Mouse (Mus musculus) testis, adult 2 months (tissue): ENCODE measurements around the gene Fam228b.
"Not testable (repeated sequence)": the region's sequence is repeated elsewhere in the genome, so short reads cannot be mapped to it uniquely, and the experiment has no call there.

ENCODE experiments used
- CTCF ChIP-seq: fragments of 200-500 bp; IDR thresholded peaks from 2 replicates; pipeline ENCODE4 v1.5.1; 2012; ENCODE audit warnings: low read depth, mild to moderate bottlenecking, inconsistent platforms, low read length, moderate library complexity; ENCODE audit not compliant: control insufficient read depth, insufficient read depth, insufficient replicate concordance
- POLR2A ChIP-seq: fragments of 200-500 bp; IDR thresholded peaks from 2 replicates; pipeline ENCODE4 v1.6.1; 2012; ENCODE audit warnings: low read depth, mild to moderate bottlenecking, inconsistent platforms, low read length, moderate library complexity; ENCODE audit not compliant: control insufficient read depth

DNA sequence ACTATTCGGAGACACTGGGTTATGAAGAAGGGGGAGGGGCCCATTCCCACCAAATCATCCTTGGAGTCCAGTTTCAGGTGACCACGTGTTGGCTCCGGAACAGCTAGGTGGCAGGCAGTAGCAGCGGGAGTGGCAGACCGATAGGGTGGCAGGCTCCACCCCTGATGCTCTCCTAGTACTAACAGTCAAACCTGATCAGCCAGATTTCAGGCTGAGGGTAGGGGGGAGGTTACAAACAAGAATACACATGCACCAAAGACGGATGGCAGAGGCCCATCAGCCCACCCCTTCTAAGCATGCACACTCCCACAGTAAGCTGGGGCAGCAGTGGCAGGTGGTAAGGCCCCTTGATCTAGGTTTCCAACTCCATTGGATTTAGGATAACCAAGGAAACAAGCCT lies 28.4 kb upstream of the Fam228b start:
- TF ChIP-seq POLR2A, CTCF: not testable (repeated sequence)
